Mouse (Mus musculus) G1E (cell line): Measurements from ENCODE around the gene Ptpn23. TPM values are rescaled to one million over a fixed set of nuclear protein-coding genes. Genes with fewer than 3 reads are reported as not detected.
A peak's percentile ranks its signal among the peaks of the same experiment; 100 is the strongest.

Source experiments
- ATAC-seq: 2 replicates; pipeline ENCODE4 v1.8.0; 2016; ENCODE audit warnings: mild to moderate bottlenecking; ENCODE audit not compliant: insufficient number of reproducible peaks, poor library complexity, low FRiP score, severe bottlenecking; ENCODE audit errors: extremely low read depth
- DNase-seq: peaks from one replicate; pipeline ENCODE4 v3.0.0; 2012; ENCODE audit warnings: low spot score
- H3K27me3 ChIP-seq: 2 replicates; pipeline ENCODE4 v1.6.1; 2012; ENCODE audit warnings: mild to moderate bottlenecking, low read length, inconsistent platforms; ENCODE audit not compliant: insufficient read depth
- H3K36me3 ChIP-seq: replicated peaks from 2 replicates; pipeline ENCODE3; 2012; ENCODE audit warnings: mild to moderate bottlenecking, inconsistent platforms
- H3K4me1 ChIP-seq: 2 replicates; pipeline ENCODE4 v1.6.1; 2012; ENCODE audit warnings: low read depth, low read length, inconsistent platforms, mixed read lengths; ENCODE audit not compliant: insufficient read depth
- H3K4me3 ChIP-seq: 2 replicates; pipeline ENCODE4 v1.5.1; 2012; ENCODE audit warnings: low read depth, mild to moderate bottlenecking, inconsistent platforms, low read length, moderate library complexity, mixed read lengths
- H3K9me3 ChIP-seq: replicated peaks from 2 replicates; pipeline ENCODE4 v1.6.1; 2012; ENCODE audit warnings: inconsistent platforms
- CTCF ChIP-seq: IDR thresholded peaks from 2 replicates; pipeline ENCODE4 v1.5.1; 2012; ENCODE audit warnings: low read depth, low read length, inconsistent platforms, mixed read lengths
- GATA1 ChIP-seq: IDR thresholded peaks from 2 replicates; pipeline ENCODE4 v1.6.1; 2012; ENCODE audit warnings: borderline replicate concordance, low read length, inconsistent platforms, mixed read lengths
- GATA2 ChIP-seq: IDR thresholded peaks from 2 replicates; pipeline ENCODE4 v1.6.1; 2012; ENCODE audit warnings: low read depth, low read length, inconsistent platforms, borderline replicate concordance
- POLR2AphosphoS5 ChIP-seq: IDR thresholded peaks from 2 replicates; pipeline ENCODE4 v1.6.1; 2012; ENCODE audit warnings: low read depth, low read length, inconsistent platforms; ENCODE audit not compliant: insufficient replicate concordance
- TAL1 ChIP-seq: conservative IDR thresholded peaks from 2 replicates; pipeline ENCODE4 v1.6.1; 2012; ENCODE audit warnings: low read depth, low read length, inconsistent platforms, mixed read lengths
- polyA plus RNA-seq: library from polyadenylated mRNA; stranded (reverse); fragments of >175 nt; gene quantifications from 2 replicates; pipeline ENCODE4 v1.2.3, GENCODE M21; 2012
- total RNA-seq, 2 experiments: library from RNA; stranded (forward) in 1 of 2; stranded (reverse) in 1 of 2; fragments of 200-1000 nt in 1 of 2; fragments of >200 nt in 1 of 2; fragmentation: Nextera tagmentation in 1 of 2; gene quantifications; 2 replicates each; pipeline ENCODE4 v1.2.3; 2014 to 2017

Gene Ptpn23
- total RNA-seq (2014; fragmentation: Nextera tagmentation): 55.8 and 58.9 TPM in 2 replicates
- total RNA-seq (2017): 6.9 and 8.2 TPM in 2 replicates
- polyA plus RNA-seq: 62.3 and 93.5 TPM in 2 replicates

DNA sequence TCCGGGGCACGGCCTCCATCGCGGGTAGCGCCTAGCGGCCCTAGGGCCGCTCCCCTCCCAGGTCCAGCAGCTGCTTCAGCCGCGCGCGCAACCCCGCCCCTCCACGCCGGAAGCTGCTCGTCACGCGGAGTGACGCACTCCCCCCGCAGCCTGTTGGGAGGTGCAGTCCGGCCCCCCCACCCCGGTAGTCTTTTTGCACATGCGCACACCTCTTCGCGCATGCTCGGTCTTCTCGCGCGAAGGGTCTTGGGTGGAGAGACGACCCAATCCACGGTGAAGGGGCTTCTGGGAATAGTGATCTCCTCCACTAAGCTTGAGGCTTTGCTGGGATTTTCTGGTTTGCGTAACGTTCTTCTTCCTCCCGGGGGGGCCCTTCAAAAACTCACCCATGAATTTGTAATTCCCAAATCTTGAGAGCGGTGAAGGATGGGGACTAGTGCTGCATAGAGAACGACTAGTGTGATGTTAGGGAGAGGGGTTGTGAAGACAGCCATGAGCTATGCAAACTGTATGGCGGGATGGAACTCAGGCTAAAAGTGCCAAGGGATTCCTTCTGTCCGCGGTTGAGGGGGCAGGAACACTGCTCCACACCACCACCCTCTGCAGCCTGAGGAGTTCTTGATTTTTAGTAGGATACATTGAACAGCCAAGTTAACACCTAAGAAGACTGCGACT lies at the start of gene Ptpn23:
TSS of gene Ptpn23 (minus strand) at position 115 of the 675 bp plus-strand sequence.
- H3K36me3 ChIP-seq: peaks cover 21% of the 10 kb centered on the region
- ATAC-seq: peak; percentile 79
- DNase-seq: peak; percentile 96
- H3K4me1 ChIP-seq: peaks cover 40% of the 10 kb centered on the region
- no peaks in the 10 kb centered on the region for H3K9me3 ChIP-seq
- H3K27me3 ChIP-seq: no peaks in the 10 kb centered on the region
- TF ChIP-seq GATA2: no peak
- TF ChIP-seq GATA1: no peak
- no peak for TF ChIP-seq CTCF
- no peak for TF ChIP-seq TAL1
- TF ChIP-seq POLR2AphosphoS5: no peak
- H3K4me3 ChIP-seq: peak within 1 kb of the TSS; percentile 100

DNA sequence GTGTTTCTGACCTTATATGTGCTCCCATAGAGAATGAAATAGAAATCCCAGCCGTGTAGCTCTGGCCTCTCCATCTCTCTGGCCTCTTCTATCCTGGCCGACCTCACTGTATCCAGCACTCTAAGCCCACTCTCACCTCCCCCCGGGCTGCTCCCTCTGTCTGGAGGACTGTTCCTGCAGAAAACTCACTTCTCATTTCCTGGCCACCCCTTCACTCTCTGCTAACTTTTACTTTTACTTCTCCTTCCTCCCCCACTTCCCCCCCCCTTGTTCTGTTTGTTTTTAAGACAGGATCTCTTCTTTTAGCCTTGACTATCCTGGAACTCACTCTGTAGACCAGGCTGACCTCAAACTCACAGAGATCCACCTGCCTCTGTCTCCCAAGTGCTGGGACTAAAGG lies 44.5 kb upstream of the Ptpn23 start:
- peaks cover 60% of the 10 kb centered on the region for H3K36me3 ChIP-seq
- peaks cover 19% of the 10 kb centered on the region for H3K4me1 ChIP-seq
- H3K27me3 ChIP-seq: no peaks in the 10 kb centered on the region
- TF ChIP-seq GATA2 (no peak), POLR2AphosphoS5 (no peak), CTCF (no peak), TAL1 (no peak), GATA1 (no peak)
- DNase-seq: no peak
- no peak overlapping the region for H3K4me3 ChIP-seq
- no peaks in the 10 kb centered on the region for H3K9me3 ChIP-seq
- ATAC-seq: no peak

DNA sequence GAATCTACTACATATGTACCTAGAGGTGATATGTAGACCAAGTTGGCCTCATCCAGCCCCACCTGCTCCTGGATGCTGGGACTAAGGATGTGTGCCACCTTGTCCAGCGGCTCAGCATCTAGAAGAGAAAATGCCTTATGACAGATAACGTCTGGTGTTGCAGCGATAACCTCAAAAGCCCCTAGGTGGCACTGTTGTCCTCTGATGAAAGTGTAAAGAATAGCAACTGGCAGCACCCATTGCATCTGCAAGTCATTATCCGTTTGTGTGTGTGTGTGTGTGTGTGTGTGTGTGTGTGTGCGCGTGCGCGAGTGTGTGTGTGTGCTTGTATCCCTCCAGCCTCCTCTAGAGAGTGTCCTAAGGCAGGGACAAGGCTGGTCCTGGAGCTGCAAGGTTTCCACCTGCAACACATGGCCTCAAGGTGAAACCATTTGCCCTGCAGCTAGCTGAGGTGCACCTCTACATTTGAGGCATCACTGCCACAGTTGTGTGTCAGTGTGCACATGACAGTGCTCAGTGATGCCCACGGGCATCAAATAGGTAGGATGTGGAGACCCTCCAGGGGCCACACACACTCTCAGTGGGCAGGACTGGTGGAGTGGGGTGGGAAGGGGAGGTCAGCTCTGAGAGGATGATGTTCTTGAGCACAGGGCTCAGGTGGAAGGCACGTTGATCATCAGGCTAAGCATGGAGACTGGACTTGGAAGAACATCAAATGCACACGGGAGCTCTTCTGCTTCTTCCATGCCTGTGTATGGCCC lies 41.0 kb upstream of the Ptpn23 start:
- Histone ChIP-seq H3K4me3 (peak overlapping the region; percentile 23; the same call in 1 of the 2 replicates), H3K27me3 (no peaks in the 10 kb centered on the region), H3K9me3 (no peaks in the 10 kb centered on the region), H3K4me1 (peaks cover 9% of the 10 kb centered on the region), H3K36me3 (peaks cover 54% of the 10 kb centered on the region)
- no peak for TF ChIP-seq TAL1
- no peak for TF ChIP-seq POLR2AphosphoS5
- TF ChIP-seq GATA1: no peak
- no peak for TF ChIP-seq GATA2
- TF ChIP-seq CTCF: peak; percentile 63; the same call in 1 of the 2 replicates
- DNase-seq (peak; percentile 60), ATAC-seq (0 out of 2 replicates have a peak, but pooled peaks have one; percentile 4)

DNA sequence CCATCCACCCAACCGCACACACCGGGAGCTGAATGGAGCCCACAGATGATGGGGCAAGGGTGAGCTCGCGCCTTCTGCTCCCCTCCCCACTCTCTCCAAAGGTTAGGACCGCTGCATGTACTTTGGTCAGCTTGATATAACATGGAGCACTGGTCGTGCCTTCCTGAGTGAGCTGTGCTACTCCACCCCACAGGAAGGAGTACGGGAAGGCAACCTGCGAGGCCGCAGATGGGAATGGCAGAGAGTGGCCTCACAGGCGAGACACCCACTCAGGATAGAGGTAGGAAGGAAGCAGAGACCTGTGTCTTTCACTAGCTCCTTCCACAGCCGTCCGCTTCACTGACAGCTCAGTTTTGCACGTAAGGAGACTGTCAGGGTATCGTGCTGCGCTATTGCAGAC lies 40.3 kb upstream of the Ptpn23 start:
- TF ChIP-seq GATA2: no peak
- TF ChIP-seq POLR2AphosphoS5: no peak
- TF ChIP-seq CTCF: no peak
- peaks cover 52% of the 10 kb centered on the region for H3K36me3 ChIP-seq
- peaks cover 9% of the 10 kb centered on the region for H3K4me1 ChIP-seq

DNA sequence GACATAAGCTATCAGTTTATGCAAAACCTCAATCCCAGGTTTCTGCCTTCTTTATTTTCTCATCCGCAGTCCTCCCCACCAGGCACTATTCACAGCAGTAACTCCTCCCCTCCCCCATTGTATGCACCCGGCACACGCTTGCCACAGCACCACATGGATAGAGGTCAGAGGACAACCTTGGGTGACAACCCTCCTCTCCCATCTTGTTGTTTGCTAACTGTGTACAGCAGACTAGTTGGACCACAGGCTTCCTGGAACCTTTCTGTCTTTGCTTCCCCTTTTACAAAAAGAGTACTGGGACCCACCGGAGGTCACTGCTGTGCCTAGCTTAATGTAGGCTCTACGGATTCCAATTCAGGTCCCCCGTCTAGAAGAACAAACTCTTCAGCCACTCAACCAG lies 32.5 kb upstream of the Ptpn23 start:
- ATAC-seq: no peak
- no peak for TF ChIP-seq GATA2
- TF ChIP-seq GATA1: no peak
- no peak for TF ChIP-seq CTCF
- no peak for TF ChIP-seq POLR2AphosphoS5
- TF ChIP-seq TAL1: no peak
- no peaks in the 10 kb centered on the region for H3K27me3 ChIP-seq
- H3K4me3 ChIP-seq: no peak overlapping the region
- peaks cover 58% of the 10 kb centered on the region for H3K36me3 ChIP-seq
- no peak for DNase-seq
- no peaks in the 10 kb centered on the region for H3K9me3 ChIP-seq
- no peaks in the 10 kb centered on the region for H3K4me1 ChIP-seq

More for the DNA sequence above, 40.3 kb upstream of the Ptpn23 start:
- ATAC-seq (no peak), DNase-seq (no peak)
- H3K4me3 ChIP-seq: no peak overlapping the region
- no peaks in the 10 kb centered on the region for H3K9me3 ChIP-seq
- no peaks in the 10 kb centered on the region for H3K27me3 ChIP-seq

DNA sequence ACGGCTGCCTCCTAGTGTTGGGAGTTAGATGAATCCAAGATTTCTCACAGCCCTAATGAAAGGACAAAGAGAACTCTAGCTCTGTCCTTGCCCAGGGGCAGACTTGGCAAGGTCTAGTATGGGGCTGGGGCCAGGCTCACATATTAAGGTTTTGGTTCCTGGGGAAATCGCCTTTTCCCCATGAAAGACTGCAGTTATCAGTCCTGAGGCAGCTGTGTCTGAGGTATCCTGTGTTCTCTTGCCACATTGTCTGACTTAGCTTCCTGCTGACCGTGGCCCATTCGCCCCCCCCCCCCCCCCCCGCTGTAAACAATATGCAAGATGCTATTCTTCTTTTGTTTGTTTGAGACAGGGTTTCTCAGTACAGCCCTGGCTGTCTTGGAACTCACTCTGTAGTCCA lies 32.0 kb upstream of the Ptpn23 start:
- H3K27me3 ChIP-seq: no peaks in the 10 kb centered on the region
- TF ChIP-seq GATA1 (no peak), TAL1 (no peak), GATA2 (no peak), CTCF (no peak)
- ATAC-seq: no peak
- no peak overlapping the region for H3K4me3 ChIP-seq
- H3K4me1 ChIP-seq: no peaks in the 10 kb centered on the region
- peaks cover 63% of the 10 kb centered on the region for H3K36me3 ChIP-seq
- no peaks in the 10 kb centered on the region for H3K9me3 ChIP-seq
- no peak for DNase-seq
